Mouse (Mus musculus) B cell, adult 62 days (primary cell): ENCODE results near the gene Cyp2j5. TPM values are rescaled to one million over a fixed set of nuclear protein-coding genes. Genes with fewer than 3 reads are reported as not detected.

Experiments
- total RNA-seq: library from RNA; stranded (reverse); gene quantifications from 4 replicates; pipeline ENCODE4 v1.2.4, GENCODE M21; 2023

Cyp2j5 gene
- not detected in 4 replicates for total RNA-seq

DNA sequence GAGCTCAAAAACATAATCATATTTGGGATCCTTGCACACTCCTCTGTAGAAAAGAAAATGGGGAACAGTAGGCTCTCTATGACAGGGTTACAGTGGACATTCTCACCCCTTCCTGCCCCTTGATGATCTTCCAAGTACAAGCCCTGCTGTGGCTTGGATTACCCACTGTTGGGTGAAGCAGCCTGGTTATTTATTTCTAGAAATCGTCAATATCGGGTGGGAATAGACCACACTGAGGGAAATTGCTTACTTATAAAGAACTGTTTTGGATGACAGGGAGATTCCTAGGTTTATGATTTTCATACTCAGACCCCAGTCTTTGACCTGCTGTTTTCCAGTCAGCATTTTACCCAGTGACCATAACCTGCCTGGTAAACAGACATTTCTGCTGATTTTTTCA is at the start of gene Cyp2j5:
Gene Cyp2j5 (minus strand): TSS at position 164 of the 400 bp plus-strand sequence.

DNA sequence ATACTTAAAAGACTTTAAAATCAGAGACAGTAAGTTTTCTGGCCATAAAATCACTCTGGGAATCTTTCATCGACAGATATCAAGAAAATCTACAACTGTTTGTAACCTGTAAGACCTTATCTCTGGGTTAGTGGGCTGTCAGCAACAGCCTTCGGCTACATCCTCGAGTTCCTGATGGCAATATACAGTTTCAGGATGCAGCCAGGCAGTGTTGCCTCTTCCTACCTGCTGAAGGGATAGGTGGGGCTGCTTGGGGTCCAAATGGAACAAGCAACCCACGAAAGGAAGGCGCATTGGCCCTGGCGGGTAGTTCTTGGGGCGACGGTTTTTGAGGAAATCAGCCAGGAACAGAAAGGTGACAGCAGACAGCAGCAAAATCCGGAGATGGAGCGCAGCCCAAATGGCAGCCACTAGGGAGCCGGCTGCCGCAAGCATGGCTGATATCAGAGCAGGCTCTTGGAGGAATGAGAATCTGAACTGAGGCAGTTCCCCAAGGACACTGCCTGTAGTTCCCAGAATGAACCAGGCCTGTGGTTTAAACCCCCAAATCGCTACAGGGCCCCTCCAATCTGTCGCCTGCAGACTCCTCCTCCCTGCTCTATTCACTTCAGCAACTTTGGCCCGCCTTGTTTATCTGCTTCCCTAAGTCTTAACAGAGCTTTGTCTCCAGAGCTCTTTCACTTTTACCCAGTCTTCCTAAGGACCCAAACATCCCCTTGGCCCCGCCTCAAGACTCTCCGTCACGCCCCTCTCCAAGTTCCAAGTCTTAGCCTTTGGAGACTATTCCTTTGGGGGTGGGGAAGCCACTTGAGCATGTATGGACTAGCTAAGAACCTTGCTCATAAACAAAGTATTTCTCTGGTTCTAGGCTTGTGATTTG is 72.8 kb downstream of the Cyp2j5 start, which contains the start of gene Cyp2j9:
Gene Cyp2j9 (minus strand): TSS at position 668 of the 880 bp plus-strand sequence.

Other genes with a start within 250 kb of the Cyp2j5 start
- not detected in 4 replicates for gene Cyp2j8, start 156.8 kb downstream of the Cyp2j5 start, total RNA-seq
- gene Cyp2j6, start 110.5 kb downstream of the Cyp2j5 start, total RNA-seq, result not detected in 4 replicates
- gene Cyp2j9, start 72.6 kb downstream of the Cyp2j5 start, total RNA-seq, result not detected in 4 replicates
- not detected in 4 replicates for gene Gm12695, start 121.0 kb upstream of the Cyp2j5 start, total RNA-seq